Mouse (Mus musculus) thymus, adult 2 months (tissue): Measurements from ENCODE around the gene Aldoc. TPM values are rescaled to one million over a fixed set of nuclear protein-coding genes. Genes with fewer than 3 reads are reported as not detected.

Source experiments
- DNase-seq: peaks from one replicate; pipeline ENCODE4 v3.0.0; 2021
- H3K27ac ChIP-seq: fragments of 200-500 bp; 2 replicates; pipeline ENCODE4 v1.5.1; 2012; ENCODE audit warnings: low read length, control low read depth; ENCODE audit not compliant: control insufficient read depth, insufficient read depth
- H3K27me3 ChIP-seq: fragments of 200-500 bp; 2 replicates; pipeline ENCODE4 v1.6.1; 2012; ENCODE audit warnings: mild to moderate bottlenecking, low read length, moderate library complexity, mixed read lengths; ENCODE audit not compliant: control insufficient read depth, insufficient read depth
- H3K36me3 ChIP-seq: fragments of 200-500 bp; 2 replicates; pipeline ENCODE4 v1.6.1; 2012; ENCODE audit warnings: mild to moderate bottlenecking, low read length, moderate library complexity; ENCODE audit not compliant: control insufficient read depth, insufficient read depth
- H3K4me1 ChIP-seq: fragments of 200-500 bp; replicated peaks from 2 replicates; pipeline ENCODE4 v1.6.1; 2012; ENCODE audit warnings: low read length; ENCODE audit not compliant: control insufficient read depth, insufficient read depth
- H3K4me3 ChIP-seq: fragments of 200-500 bp; 2 replicates; pipeline ENCODE4 v1.5.1; 2012; ENCODE audit warnings: mild to moderate bottlenecking, low read length, control low read depth, moderate library complexity; ENCODE audit not compliant: control insufficient read depth, insufficient read depth
- CTCF ChIP-seq: fragments of 200-500 bp; IDR thresholded peaks from 2 replicates; pipeline ENCODE4 v1.5.1; 2012; ENCODE audit warnings: mild to moderate bottlenecking, control low read depth, low read length, moderate library complexity, borderline replicate concordance; ENCODE audit not compliant: control insufficient read depth, poor library complexity, insufficient read depth; ENCODE audit errors: extremely low read depth
- POLR2A ChIP-seq: fragments of 200-500 bp; IDR thresholded peaks from 2 replicates; pipeline ENCODE4 v1.6.1; 2012; ENCODE audit warnings: mild to moderate bottlenecking, low read length, control low read depth, moderate library complexity; ENCODE audit not compliant: control insufficient read depth, poor library complexity, insufficient read depth; ENCODE audit errors: extremely low read depth
- WGBS: fragments of 180-500 bp; shearing (Covaris S2); methylation state at CpG from one replicate; pipeline ENCODE4 v1.1.7; 2018; 5-methylcytosine and 5-hydroxymethylcytosine counted together
- polyA plus RNA-seq: library from polyadenylated mRNA; depleted of rRNA; stranded (reverse); fragments of >200 nt; gene quantifications from 2 replicates; pipeline ENCODE4 v1.2.3, GENCODE M21; 2012

The Aldoc gene
- polyA plus RNA-seq, 1 experiment: 3.0 TPM

DNA sequence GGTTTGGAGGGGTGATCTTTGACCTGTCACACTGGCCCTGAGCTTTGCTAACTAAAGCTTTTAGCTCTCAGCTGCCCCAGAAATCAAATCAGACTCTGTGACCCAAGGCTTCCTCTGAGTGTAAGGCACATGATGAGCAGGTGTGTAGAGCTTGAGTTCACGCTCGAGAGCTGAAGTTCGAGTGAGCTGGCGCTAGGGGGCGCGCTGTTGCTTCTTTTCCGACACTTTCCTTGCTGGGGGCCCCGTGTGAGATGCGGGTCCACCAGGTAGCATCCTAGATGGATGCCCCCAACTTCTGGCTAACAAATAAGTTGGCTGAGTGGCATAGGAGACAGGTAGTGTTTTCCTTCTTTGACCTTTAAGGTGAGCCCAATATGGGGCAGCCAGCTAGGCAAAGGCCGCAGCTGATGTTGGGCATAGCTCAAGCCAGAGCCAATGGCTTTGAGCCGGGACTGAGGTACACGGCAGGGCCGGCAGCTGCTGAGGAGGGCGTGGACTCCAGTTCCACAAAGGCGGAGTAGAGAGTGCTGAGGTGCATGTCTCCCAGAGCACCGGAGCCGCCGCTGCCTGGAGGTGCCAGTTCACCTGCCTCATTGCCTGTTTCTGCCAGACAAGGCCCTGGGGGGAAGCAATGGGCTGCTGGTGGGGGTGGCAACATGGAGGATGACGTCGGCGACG is 35.7 kb downstream of the Aldoc start:
- TF ChIP-seq POLR2A (no peak), CTCF (peak; percentile 82)
- Histone ChIP-seq H3K4me3 (no peak overlapping the region), H3K27me3 (no peaks in the 10 kb centered on the region), H3K36me3 (no peaks in the 10 kb centered on the region), H3K4me1 (no peaks in the 10 kb centered on the region; the same call in 1 of the 2 replicates), H3K27ac (no peak overlapping the region)
- DNase-seq: peak; percentile 51
- 54% methylated on average over 22 of the region's 22 CpGs for WGBS

DNA sequence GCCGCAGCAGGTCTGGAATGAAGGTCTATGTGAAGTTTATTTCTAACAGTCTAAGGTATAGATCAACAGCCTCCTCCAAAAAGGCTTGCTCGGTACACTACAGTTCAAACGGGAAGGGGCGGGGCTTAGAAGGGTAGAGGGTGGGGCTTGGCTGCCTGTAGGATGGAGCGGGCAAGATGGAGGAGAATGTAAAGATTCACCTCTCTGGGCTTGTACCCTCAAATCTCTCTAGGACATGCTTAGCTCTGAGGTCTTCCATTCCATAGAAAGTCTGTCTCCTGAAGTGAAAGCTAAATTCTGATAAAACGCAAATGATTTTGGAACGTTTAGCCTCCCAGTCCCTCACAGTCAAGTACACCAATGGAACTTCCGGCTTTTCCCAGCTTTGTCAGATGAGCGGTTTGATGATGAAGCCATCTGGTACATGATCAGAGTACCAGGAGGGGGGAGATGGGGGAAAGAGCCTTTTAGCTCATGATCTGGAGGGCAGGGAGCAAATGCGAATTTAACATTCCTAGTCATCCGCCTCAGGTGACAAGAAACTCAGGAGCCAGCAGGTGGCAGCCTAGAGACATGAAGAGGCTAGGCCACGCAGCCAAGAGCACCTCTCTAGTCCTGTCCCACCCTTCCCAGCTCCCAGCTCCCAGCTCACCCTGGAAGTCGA is 37.5 kb downstream of the Aldoc start:
- TF ChIP-seq CTCF: peak; percentile 69; the same call in 1 of the 2 replicates
- TF ChIP-seq POLR2A: no peak
- peak; percentile 78 for DNase-seq
- Histone ChIP-seq H3K27me3 (no peaks in the 10 kb centered on the region), H3K27ac (no peak overlapping the region), H3K4me3 (peak overlapping the region; percentile 29), H3K36me3 (no peaks in the 10 kb centered on the region), H3K4me1 (no peaks in the 10 kb centered on the region)
- 10% methylated on average over 13 of the region's 13 CpGs for WGBS

DNA sequence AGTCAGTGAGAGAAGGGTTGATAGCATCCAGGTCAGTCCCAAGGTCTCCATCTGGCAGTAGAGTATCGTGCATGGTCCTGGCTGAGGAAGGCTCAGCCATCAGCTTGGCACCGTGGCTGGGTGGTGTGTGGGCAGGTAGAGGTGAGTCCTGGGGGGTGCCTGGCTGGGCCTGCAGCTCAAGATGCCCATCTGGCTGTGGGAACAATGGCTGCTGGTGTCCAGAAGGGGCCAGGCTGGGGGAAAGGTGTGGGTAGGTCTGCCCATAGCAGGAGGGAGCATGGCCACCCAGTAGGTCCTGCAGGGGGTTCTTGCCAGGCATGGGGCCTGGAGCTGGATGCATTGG is 38.0 kb downstream of the Aldoc start:
- Histone ChIP-seq H3K27ac (no peak overlapping the region), H3K27me3 (no peaks in the 10 kb centered on the region), H3K36me3 (no peaks in the 10 kb centered on the region), H3K4me3 (no peak overlapping the region), H3K4me1 (no peaks in the 10 kb centered on the region)
- 68% methylated on average over 2 of the region's 2 CpGs for WGBS
- TF ChIP-seq POLR2A (no peak), CTCF (no peak)
- no peak for DNase-seq

DNA sequence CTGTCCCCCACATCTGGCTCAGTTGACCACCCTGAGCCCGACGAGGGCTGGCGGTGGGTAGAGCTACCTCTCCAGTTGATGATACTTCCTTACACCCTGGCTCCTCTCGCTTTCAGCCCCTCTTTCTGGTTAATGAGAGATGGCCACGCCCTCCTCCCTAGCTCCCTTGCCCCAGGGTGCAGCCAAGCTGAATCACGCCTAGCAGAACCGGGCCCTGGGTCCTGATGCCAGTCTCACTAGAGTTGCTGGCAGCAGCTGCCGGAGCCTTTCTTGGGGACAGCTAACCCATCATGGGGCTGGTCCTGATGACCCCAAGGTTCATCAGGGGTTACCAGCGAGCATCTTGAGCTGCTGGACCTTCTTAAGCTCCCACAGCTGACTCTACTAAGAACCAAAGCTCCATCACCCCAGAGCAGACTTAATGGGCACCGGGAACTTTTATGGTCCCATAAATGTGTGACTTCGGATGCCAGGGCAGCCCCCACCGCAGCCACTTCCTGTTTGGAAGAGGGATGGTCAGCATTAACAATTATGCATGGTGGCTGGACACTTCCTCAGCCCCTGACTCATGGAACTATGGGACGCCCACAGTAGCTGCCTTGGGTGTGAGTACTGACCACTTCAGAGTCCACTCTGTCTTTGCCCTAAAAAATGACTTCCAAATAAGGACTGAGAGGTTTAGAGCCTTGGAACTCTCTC is 40.7 kb downstream of the Aldoc start:
- Histone ChIP-seq H3K27me3 (no peaks in the 10 kb centered on the region), H3K4me3 (no peak overlapping the region), H3K27ac (no peak overlapping the region), H3K36me3 (no peaks in the 10 kb centered on the region), H3K4me1 (no peaks in the 10 kb centered on the region)
- no peak for DNase-seq
- no peak for TF ChIP-seq POLR2A
- TF ChIP-seq CTCF: no peak
- 74% methylated on average over 13 of the region's 13 CpGs for WGBS

DNA sequence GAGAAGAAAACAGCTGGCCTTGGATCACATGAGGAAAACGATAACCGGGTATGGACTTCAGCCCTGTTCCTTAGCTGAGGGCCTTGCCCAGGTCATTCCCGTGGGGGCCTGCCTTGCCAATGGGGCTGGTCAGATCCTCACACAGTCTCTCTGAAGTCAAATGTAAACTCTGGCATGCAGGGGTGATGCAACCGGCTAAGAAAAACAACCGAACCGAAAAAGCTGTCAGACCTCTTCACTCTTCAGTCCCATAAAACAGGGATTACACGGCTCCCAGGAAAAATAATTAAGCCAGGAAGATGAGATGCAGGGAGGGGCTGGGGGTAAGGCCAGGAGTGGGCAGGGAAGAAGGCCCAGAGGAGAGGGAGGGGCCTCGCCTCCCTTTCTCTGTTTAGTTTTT is 41.3 kb downstream of the Aldoc start:
- no peaks in the 10 kb centered on the region for H3K27me3 ChIP-seq
- no peak overlapping the region for H3K4me3 ChIP-seq
- no peak for TF ChIP-seq POLR2A
- TF ChIP-seq CTCF: no peak
- no peak overlapping the region for H3K27ac ChIP-seq
- DNase-seq: no peak
- WGBS: 80% methylated on average over 8 of the region's 8 CpGs
- H3K4me1 ChIP-seq: no peaks in the 10 kb centered on the region
- H3K36me3 ChIP-seq: no peaks in the 10 kb centered on the region

DNA sequence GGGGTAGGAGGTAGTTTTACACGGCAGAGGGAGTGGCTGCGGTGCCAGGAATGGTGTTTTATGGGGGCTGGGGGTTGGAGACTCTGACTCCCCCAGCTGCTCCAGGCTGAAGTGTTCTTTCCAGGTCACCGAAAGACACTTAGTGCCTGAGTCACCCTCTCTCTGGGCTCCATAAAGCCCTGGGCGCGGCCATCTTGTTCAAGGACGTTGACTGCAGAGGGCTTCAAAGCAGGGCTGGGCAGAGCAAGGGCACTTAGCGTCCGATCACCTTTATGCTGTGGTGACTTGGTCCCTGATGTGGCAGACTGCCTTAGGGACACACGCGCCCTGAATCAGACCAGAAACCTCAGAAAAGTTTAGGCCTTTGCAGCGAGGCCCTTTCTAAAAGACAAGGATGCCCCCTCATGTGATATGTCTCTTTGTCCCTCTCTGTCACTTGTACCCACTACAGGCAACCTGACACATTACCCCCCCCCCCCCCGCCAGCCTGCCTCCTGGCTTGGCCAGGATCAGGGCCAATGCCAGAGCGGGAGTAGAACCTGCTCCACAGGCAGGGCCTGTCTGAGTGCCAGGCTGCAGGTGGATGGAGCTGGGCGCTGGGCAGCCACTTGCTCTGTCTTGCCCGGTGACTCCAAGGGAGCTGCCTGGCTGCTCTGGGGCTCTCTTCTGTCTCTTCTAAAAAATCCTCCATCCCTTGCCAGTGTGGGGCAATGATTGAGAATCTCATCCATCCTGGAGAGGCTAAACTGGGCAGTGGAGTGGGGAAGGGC is 44.9 kb downstream of the Aldoc start:
- H3K4me1 ChIP-seq: no peaks in the 10 kb centered on the region
- H3K27ac ChIP-seq: no peak overlapping the region
- no peak for DNase-seq
- H3K36me3 ChIP-seq: no peaks in the 10 kb centered on the region
- TF ChIP-seq CTCF (no peak), POLR2A (no peak)
- H3K27me3 ChIP-seq: no peaks in the 10 kb centered on the region
- 95% methylated on average over 15 of the region's 15 CpGs for WGBS
- no peak overlapping the region for H3K4me3 ChIP-seq
